Mouse (Mus musculus): ENCODE measurements around the gene Chst4.

Gene Chst4

DNA sequence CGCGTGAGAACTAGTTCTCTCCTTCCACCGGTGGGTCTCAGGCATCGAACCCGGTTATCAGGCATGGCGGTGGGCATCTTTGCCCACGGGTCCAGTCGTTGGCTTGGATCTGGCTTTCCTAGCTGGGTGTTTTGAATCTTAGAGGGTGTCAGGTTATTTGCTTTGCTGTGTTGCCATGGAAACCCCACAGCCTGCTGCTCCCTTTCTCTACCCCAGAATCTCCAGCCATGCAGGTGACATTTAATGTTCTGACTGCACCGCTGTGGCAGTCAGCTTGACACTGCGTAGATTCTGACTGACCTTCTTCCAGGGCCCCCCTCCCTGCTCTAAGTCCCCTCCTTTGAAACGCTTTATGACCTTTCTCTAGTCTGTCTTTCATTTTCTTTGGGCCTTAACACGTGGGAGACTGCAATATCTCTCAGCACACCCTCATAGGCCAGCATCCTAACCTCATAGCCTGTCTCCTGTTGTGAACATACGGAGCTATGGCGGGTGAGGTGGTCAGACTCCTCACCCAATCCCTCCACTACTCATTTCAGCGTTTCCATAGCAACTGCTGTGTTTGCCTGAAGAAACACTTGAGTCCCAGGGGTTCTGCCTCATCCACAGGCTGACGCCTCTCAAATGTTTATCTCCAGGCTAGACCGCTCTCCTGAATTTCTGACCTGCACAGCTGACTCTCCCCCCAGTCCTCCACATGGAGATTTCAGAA lies 33.1 kb downstream of the Chst4 start:
- no peak for DNase-seq (ENCODE audit: low read depth)

DNA sequence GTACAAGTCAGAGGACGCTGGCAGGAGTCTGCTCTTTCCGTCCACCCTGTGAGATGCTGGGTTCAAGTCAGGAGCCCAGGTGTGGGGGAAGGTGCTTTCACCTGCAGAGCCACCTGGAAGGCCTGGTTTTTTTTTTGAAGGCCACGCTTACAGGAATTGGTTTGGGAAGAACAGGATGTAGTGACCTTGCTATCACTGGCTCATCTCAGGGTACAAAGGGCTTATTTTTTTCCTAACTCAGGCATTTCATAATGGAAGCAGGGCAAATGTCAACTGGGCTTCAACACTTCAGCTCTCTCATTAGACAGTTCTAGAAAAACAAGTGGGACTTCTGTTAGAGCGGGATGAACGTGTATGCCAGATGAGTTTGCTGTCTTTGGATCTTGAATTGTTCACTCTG lies 35.2 kb downstream of the Chst4 start:
- no peak for DNase-seq (ENCODE audit: low read depth)

DNA sequence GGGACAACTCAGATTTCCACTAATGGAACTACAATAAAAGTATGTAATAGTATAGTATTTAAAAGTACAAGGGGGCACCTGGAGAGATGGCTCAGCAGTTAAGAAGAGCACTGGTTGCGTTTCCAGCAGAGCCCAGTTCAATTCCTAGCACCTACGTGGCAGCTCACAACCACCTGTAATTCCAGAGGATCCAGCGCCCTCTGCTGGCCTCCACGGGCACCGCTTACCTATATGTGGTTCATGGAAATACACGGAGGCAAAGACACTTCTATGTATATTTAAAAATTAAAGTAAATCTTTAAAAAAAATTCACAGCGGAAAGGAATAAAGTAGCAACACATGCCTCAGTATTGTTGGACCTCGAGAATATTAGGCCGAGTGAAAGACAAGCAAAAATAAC lies 36.6 kb downstream of the Chst4 start:
- DNase-seq (ENCODE audit: low read depth) = no peak

DNA sequence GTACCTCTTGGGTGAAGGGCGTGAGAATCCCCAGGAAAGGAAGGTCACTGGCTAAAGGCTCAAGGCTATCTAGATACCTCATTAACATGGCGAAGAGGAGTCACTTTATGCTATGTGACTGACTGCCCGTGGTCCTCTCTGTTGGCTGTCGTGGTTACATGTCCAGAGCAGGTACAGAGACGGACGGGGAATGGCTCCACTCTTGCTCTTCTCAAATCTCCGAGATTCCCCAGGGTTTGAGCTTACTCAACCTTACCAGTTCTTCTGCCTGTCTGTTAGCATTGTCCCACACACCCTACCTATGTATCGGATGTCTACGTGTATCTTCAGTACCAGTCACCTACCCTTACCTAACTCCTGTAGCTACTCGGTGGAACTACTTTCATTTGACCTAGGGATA lies 39.6 kb downstream of the Chst4 start:
- no peak for DNase-seq (ENCODE audit: low read depth)

DNA sequence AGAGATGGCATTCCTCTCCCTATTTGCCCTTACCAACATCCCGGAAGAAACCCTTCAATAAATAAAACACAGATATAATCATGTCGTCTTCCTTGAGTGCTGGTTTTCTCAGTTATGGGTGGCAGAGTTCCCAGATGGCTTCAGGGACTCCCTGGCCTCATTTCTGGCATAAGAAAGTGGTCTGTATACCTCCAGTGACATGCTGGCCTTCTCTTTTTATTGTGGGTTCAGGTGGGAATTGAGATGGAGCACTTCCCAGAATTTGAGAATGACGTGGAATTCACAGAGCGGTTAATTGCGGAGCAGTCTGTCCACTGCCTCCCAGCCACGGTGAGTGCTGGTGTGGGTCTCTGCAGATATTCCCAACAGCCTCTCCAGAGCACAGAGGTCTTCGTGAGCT lies 41.5 kb downstream of the Chst4 start:
- DNase-seq (ENCODE audit: low read depth) = no peak

DNA sequence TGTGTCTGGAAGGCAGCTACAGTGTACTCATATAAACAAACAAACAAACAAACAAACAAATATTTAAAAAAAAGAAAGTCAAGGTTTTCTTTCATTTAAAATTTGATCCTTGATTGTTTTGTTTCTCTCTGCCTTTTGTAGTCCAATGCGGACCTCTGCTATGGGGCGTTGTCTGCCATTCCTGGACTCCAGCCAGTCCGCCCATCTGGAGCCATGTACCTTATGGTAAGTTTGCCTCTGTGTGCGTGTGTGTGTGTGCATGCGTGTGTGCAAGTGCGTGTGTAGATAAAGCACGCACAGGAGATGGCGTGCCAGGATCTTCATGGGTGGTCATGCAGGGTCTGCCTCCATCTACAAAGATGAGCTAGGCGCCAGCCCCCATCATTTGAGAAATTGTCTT lies 42.2 kb downstream of the Chst4 start:
- no peak for DNase-seq (ENCODE audit: low read depth)

DNA sequence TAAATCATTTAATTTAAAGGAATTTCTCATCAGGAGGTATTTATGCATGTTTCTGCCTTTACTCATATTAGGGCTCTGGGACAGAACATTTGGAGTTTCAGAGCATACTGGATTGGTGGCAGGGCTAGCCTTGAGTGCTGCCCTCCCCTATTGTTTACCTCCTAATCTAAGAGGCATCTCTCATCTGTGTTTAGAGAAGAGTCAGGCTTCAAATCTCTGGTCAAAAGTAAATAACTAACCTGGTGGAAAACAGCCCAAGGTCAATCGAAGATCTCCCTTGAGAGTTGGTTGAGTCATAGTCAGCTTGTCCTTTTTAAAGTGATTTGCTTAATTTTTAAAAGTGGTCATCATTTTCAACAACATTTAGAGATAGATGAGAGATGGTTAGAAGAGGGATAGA lies 46.6 kb downstream of the Chst4 start:
- DNase-seq (ENCODE audit: low read depth) = no peak

DNA sequence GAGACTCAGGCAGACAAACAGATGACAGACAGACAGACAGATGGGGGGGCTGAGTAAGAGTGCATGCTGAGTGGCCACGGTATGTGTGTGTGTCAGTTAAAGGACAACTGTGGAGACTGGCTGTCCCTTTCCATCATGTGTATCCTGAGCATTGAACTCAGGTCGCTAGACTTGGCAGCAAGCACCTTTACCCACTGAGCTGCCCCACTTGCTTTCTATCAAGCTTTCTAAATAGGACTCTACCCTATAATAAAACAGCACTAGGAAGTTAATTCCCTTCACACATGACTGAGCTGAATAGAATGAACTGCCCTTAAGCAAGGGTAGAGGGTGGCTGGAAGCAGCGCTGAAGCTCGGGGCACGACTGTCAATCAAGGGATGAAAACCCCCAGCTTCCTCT lies 47.4 kb downstream of the Chst4 start:
- DNase-seq (ENCODE audit: low read depth) = no peak

DNA sequence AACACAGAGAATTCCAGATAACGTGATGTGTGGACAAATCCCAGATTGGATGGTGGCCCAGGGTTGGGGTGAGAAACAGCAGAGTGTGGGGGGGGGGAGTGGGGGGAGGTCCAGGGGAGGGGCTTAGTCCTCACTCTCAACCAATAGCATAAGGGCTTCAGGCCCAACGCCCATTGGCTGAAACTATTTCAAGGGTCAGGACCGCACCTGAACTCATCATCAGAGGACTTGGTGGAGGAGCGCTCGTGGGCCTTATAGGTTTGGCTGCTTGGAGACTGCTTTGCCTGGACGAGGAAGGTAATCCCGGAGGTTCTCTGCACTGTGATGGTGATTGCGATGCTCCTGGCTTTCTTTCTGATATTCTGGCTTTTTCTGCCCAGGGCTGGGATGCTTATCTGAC lies 49.3 kb downstream of the Chst4 start, which contains the start of gene Tat:
Tat (plus strand) TSS at position 214 of the 400 bp plus-strand sequence.
- DNase-seq (ENCODE audit: low read depth) = no peak

DNA sequence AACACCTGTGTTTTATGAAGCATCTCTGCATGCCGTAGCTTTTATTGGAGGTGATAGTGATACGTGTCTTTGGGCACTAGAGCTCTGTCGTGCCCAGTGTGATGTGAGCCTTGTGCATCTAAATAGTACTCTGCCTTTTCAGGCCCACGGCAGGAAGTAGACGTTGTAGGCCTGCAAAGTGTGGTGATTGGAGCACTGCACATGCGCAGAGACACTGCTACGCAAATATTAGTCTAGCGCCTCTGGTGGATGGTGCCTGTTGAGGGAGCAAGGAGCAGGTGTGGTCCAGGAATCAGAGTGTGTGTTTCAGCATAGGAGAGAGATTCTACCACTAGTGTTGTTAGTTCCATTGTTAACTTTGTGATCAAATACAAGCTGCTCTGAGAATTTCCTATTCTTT lies 50.4 kb downstream of the Chst4 start:
- no peak for DNase-seq (ENCODE audit: low read depth)

DNA sequence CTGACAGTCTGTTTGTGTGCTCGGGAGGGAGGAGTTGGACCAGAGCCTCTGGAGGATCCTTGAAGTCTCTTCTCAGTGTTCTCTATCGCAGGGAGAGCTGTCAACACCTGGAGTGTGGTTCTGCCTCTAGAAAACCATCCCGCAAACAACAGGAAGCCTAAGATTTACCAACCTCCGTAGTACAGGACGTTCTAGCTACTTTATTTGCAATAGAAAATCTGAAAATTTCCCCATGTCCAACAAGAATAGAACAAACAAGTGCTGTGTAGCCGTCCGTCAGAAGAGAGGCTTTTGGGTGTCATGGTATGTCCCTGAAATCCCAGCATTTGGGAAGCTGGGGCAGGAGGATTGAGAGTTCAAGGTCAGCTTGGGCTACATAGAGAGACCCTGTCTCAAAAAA lies 51.8 kb downstream of the Chst4 start:
- DNase-seq (ENCODE audit: low read depth) = no peak

DNA sequence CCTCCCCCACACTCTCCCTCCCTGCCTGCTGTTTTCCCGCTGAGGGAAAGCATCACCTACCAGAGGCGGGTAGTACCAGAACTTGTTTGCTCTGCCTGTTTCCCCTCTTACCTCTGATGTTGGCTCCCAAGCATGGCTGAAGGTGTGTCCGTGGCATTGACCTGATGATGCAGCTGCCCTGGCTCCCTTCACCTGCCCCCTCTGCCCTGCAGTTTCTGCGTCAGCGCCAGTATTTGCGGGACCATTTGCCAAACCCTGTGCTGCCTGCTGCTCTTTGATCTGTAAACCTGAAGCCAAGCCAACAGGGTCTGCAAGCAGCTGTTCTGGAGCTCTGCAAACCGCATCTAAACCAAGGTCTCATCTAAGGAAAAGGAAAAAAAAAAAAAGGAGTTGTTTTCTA lies 53.2 kb downstream of the Chst4 start:
- no peak for DNase-seq (ENCODE audit: low read depth)

DNA sequence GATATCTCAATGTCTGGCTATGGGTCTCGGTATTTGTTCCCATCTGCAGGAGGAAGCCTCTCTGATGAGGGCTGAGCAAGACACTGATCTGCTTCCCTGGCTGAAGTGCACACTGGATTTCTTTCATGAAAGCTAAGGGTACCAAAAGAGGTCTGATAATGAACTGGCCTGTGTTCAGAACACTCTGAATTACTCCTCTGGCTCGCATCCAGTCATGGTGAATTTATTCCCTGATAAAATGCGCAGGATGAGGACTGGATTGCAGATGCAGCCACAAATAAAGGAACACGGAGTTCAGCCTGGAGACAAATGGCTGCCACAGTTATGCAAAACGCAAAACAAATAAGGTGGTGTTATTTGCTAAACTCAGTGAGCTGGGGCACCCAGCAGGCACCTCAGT lies 55.6 kb downstream of the Chst4 start:
- DNase-seq (ENCODE audit: low read depth) = no peak

DNA sequence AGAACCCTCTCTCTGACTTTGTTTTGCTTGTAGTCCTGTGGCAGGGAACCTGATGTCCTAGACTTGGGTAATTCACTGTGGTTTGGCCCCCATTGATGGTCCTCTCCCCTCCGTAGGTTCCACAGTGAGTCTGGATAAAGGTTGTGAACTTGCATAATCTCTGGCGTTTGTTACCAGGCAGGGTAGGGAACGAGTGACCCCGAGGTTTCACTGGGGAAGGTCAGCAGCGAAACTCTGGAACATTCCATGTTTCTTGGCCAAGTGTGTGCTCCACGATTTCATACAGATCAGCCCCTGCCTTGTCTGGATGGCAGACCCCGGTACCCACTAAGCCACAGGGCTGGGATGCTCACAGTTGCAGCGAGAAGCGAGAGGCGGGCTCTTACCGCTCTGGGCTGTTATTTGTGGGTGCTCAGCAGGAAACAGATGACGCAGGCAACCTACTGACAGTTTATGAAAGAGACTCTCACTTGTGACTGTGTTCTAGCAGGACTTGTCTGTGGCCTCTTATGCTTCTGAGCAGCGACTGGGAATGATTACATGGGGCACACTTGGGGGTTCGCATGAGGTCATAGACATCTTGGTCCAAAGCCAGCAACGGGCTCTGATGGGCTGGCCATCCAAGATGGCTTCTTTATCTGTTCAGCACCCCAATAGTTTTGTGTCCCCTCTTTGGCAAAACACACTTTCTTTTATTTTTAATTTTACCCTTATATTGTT lies 57.0 kb downstream of the Chst4 start:
- DNase-seq (ENCODE audit: low read depth) = no peak

DNA sequence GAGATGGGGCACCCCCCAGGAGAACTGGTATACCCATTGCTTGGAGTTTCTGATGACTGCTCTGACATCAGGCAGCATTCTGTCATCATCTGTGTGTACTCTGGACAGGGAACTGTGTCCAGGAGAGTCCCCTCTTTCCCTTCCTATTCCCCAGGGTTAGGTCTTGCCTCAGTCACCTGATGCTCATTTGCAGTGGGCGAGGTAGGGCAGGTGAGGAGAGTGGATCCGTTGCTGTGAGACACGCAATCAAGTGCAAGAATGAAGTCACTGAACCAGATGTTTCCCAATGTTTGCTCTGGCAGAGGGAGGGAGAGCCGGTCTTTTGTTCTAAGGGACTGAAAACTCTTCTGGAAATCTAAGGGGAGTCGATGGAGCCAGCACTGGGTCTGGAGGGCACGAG lies 60.2 kb downstream of the Chst4 start:
- no peak for DNase-seq (ENCODE audit: low read depth)

All from fibroblast of lung, adult 2 months (primary cell).